ENCODE assay signal across 31 mouse cellular contexts in genomic region chr16:32173401-32173800, GRCm38 (mm10). TPM values are rescaled to one million over a fixed set of nuclear protein-coding genes. Genes with fewer than 3 reads are reported as not detected.
DNase-seq lines count a peak whose midpoint lies in the region; ATAC-seq and TF ChIP-seq lines count a peak whose summit lies in the region.
"Had no signal": no experiment of that assay in that cellular context is flagged by ENCODE, and none has a peak within 500 bp of the region (broad histone marks: within the 10 kb centered on the region; RNA-seq: fewer than 3 reads in every experiment).

No protein-coding gene starts in this region.

- peaks cover 8% of the 10 kb centered on the region; the same call in 1 of the 2 replicates for H3K9me3 ChIP-seq in E14TG2a.4 (ENCODE audit: low read length)
- H3K9me3 ChIP-seq in kidney, embryonic 15.5 days (replicated peaks): peaks cover 2% of the 10 kb centered on the region; the same call in 1 of the 2 replicates
- H3K9me3 ChIP-seq: embryonic facial prominence, embryonic 15.5 days; forebrain, embryonic 13.5 days; hindbrain, embryonic 13.5 days; limb, embryonic 10.5 days; limb, embryonic 15.5 days; midbrain, embryonic 10.5 days; midbrain, embryonic 15.5 days had no signal

- DNase-seq in kidney, adult 11 months: peak; percentile 36
- DNase-seq in kidney, postnatal 10 days: no peak
- DNase-seq in splenic B cell, adult 2 months (ENCODE audit: low read depth, low spot score): peak; percentile 48
- no peak for DNase-seq in heart, postnatal 4 days
- DNase-seq in layer of hippocampus, adult 2 months (ENCODE audit: low spot score in 2 of 2): no peak
- DNase-seq: adrenal gland, adult 8-10 months; cerebellum, adult 8-10 months; cerebellum, postnatal 25 days; gastrocnemius, postnatal 14 days; heart, adult 11 months; heart, postnatal 36 days; layer of hippocampus, adult 9-11 months; lung, embryonic 14.5 days; lung, postnatal 14 days had no signal

- no peaks in the 10 kb centered on the region for H3K36me3 ChIP-seq in E14TG2a.4 (ENCODE audit: insufficient read depth, low read length)
- H3K36me3 ChIP-seq in kidney, embryonic 15.5 days: no peaks in the 10 kb centered on the region
- no peaks in the 10 kb centered on the region for H3K36me3 ChIP-seq in splenic B cell, adult 2 months (ENCODE audit: control insufficient read depth, insufficient read depth, low read length, poor library complexity, severe bottlenecking)
- H3K36me3 ChIP-seq: embryonic facial prominence, embryonic 10.5 days; embryonic facial prominence, embryonic 15.5 days; hindbrain, embryonic 13.5 days; limb, embryonic 10.5 days; limb, embryonic 15.5 days; midbrain, embryonic 10.5 days; midbrain, embryonic 15.5 days had no signal

- no peak overlapping the region for H3K27ac ChIP-seq in kidney, embryonic 15.5 days
- no peak overlapping the region for H3K27ac ChIP-seq in layer of hippocampus, adult 2 months
- H3K27ac ChIP-seq: embryonic facial prominence, embryonic 10.5 days; embryonic facial prominence, embryonic 15.5 days; forebrain, embryonic 13.5 days; hindbrain, embryonic 13.5 days; limb, embryonic 10.5 days; limb, embryonic 15.5 days; liver, embryonic 14.5 days; midbrain, embryonic 10.5 days; midbrain, embryonic 15.5 days had no signal

- WGBS in kidney, embryonic 15.5 days: 59% methylated on average over 11 of the region's 11 CpGs

- peaks cover 35% of the 10 kb centered on the region for H3K4me1 ChIP-seq in E14TG2a.4 (replicated peaks; ENCODE audit: low read depth, low read length)
- peaks cover 19% of the 10 kb centered on the region for H3K4me1 ChIP-seq in kidney, embryonic 15.5 days
- H3K4me1 ChIP-seq: midbrain, embryonic 15.5 days had no signal

- H3K4me2 ChIP-seq in kidney, embryonic 15.5 days: no peak overlapping the region
- H3K4me2 ChIP-seq: embryonic facial prominence, embryonic 15.5 days; forebrain, embryonic 13.5 days; heart, embryonic 11.5 days; hindbrain, embryonic 13.5 days; limb, embryonic 15.5 days; lung, embryonic 14.5 days; midbrain, embryonic 15.5 days had no signal

- H3K9ac ChIP-seq in kidney, embryonic 15.5 days: no peak overlapping the region
- H3K9ac ChIP-seq: embryonic facial prominence, embryonic 15.5 days; forebrain, embryonic 13.5 days; hindbrain, embryonic 13.5 days; limb, embryonic 15.5 days; liver, embryonic 14.5 days; lung, embryonic 14.5 days; midbrain, embryonic 15.5 days had no signal

- TF ChIP-seq CTCF in E14TG2a.4 (conservative IDR thresholded peaks at IDR 0.05; ENCODE audit: low read length): no peak
- no peak for TF ChIP-seq CTCF in layer of hippocampus, adult 2 months (conservative IDR thresholded peaks at IDR 0.05)

- peak; percentile 52; the same call in 1 of the 2 replicates for ATAC-seq in kidney, embryonic 15.5 days (replicated peaks; ENCODE audit: low FRiP score)
- ATAC-seq: forebrain, embryonic 13.5 days; intestine, embryonic 16.5 days; midbrain, embryonic 15.5 days had no signal

- 0 out of 2 replicates have a peak overlapping the region, but pooled peaks have one; percentile 35 for H3K4me3 ChIP-seq in E14TG2a.4 (replicated peaks; ENCODE audit: low read length)
- no peak overlapping the region for H3K4me3 ChIP-seq in kidney, embryonic 15.5 days (replicated peaks)
- H3K4me3 ChIP-seq in layer of hippocampus, adult 2 months: no peak overlapping the region
- H3K4me3 ChIP-seq: embryonic facial prominence, embryonic 10.5 days; embryonic facial prominence, embryonic 15.5 days; forebrain, embryonic 13.5 days; hindbrain, embryonic 13.5 days; limb, embryonic 10.5 days; limb, embryonic 15.5 days; midbrain, embryonic 10.5 days; midbrain, embryonic 15.5 days had no signal

- H3K27me3 ChIP-seq in E14TG2a.4 (ENCODE audit: insufficient read depth, low read length): peaks cover 4% of the 10 kb centered on the region; the same call in 1 of the 2 replicates
- H3K27me3 ChIP-seq in kidney, embryonic 15.5 days: no peaks in the 10 kb centered on the region
- H3K27me3 ChIP-seq in splenic B cell, adult 2 months (ENCODE audit: control insufficient read depth, insufficient read depth, low read length, poor library complexity, severe bottlenecking): no peaks in the 10 kb centered on the region
- H3K27me3 ChIP-seq: embryonic facial prominence, embryonic 15.5 days; forebrain, embryonic 13.5 days; hindbrain, embryonic 13.5 days; limb, embryonic 15.5 days; midbrain, embryonic 15.5 days had no signal

RNA-seq across cellular contexts. Expression of gene Bex6, which starts 6.2 kb away (rescaled TPM):
- not detected in 2 replicates for polyA plus RNA-seq in kidney, embryonic 15.5 days (2015; fragmentation: Nextera tagmentation; extraction: Ambion mirVana)
- not detected for total RNA-seq in heart, postnatal 4 days (2021)
- total RNA-seq in layer of hippocampus, adult 2 months (2021): not detected
- total RNA-seq: adrenal gland, adult 8-10 months; adrenal gland, postnatal 4 days; gastrocnemius, postnatal 14 days; heart, postnatal 36 days; left cerebral cortex, postnatal 10 days; neutrophil, adult 5-6 weeks had no signal
- polyA plus RNA-seq: embryonic facial prominence, embryonic 10.5 days; forebrain, embryonic 13.5 days; hindbrain, embryonic 13.5 days; intestine, embryonic 16.5 days; large intestine, adult 2 months; lung, embryonic 14.5 days; midbrain, embryonic 10.5 days; midbrain, embryonic 15.5 days had no signal

RNA-seq across cellular contexts. Expression of gene Nrros, which starts 8.0 kb away (rescaled TPM):
- 17.7 and 17.8 TPM in 2 replicates for polyA plus RNA-seq in kidney, embryonic 15.5 days (2015; fragmentation: Nextera tagmentation; extraction: Ambion mirVana)
- total RNA-seq in heart, postnatal 4 days (2021): 1 to 10 TPM; 6.0 to 6.7 TPM
- total RNA-seq in layer of hippocampus, adult 2 months (2021): 10 to 100 TPM; 11.2 to 11.6 TPM

Comparison
In these comparisons a context has a peak if more than half of its experiments do, and no peak if none do; other contexts are left out.
1. DNase-seq: peak in kidney, adult 11 months (single experiment) and splenic B cell, adult 2 months (single experiment); none in kidney, postnatal 10 days (single experiment), heart, postnatal 4 days (single experiment) and layer of hippocampus, adult 2 months (0 of 2).